Mouse (Mus musculus) left cerebral cortex, postnatal 4 days (tissue): ENCODE measurements around the gene Fos. TPM values are rescaled to one million over a fixed set of nuclear protein-coding genes. Genes with fewer than 3 reads are reported as not detected.

ENCODE experiments used
- DNase-seq: peaks from one replicate; pipeline ENCODE4 v3.0.0-alpha.2; 2022
- intact Hi-C: fragments of 180-260 bp; cut with DNase I; formaldehyde crosslinking; loops from one replicate; pipeline ENCODE4 v1.15.1; 2025
- total RNA-seq, 2 experiments: library from RNA; stranded (reverse); gene quantifications; 2 replicates each; pipeline ENCODE4 v1.2.3; 2021

Gene Fos
- total RNA-seq, 2 experiments from 2014 or later = 6.3 to 8.1 TPM

- intact Hi-C loops = no loop called here
- no peak for DNase-seq
Observed at GRCm38 (mm10) chr12:85461913-85462663, 11.6 kb upstream of the Fos start.

GRCm38 (mm10) chr12:85462802-85463201, 10.9 kb upstream of the Fos start:
- DNase-seq = no peak
- intact Hi-C loops = no loop called here

- intact Hi-C loops = no loop called here
Observed at GRCm38 (mm10) chr12:85464431-85464830, 9.3 kb upstream of the Fos start.

GRCm38 (mm10) chr12:85464902-85465301, 8.8 kb upstream of the Fos start:
- no peak for DNase-seq
- intact Hi-C loops = no loop called here

More at GRCm38 (mm10) chr12:85464431-85464830, 9.3 kb upstream of the Fos start:
- no peak for DNase-seq

- intact Hi-C loops = no loop called here
- DNase-seq = no peak
Observed at GRCm38 (mm10) chr12:85467854-85468253, 5.8 kb upstream of the Fos start.

- no peak for DNase-seq
- intact Hi-C loops = no loop called here
Observed at GRCm38 (mm10) chr12:85468666-85469065, 5.0 kb upstream of the Fos start.

- intact Hi-C loops = no loop called here
- DNase-seq = peak; percentile 48
Observed at GRCm38 (mm10) chr12:85471920-85472655, 1.6 kb upstream of the Fos start.

GRCm38 (mm10) chr12:85472656-85473410, 857 bp upstream of the Fos start:
- DNase-seq = no peak
- intact Hi-C loops = no loop called here

GRCm38 (mm10) chr12:85474298-85475231, 875 bp downstream of the Fos start:
- peak; percentile 35 for DNase-seq
- intact Hi-C loops = no loop called here

GRCm38 (mm10) chr12:85475232-85475919, 1.7 kb downstream of the Fos start:
- intact Hi-C loops = no loop called here
- DNase-seq = no peak

GRCm38 (mm10) chr12:85475920-85476828, 2.5 kb downstream of the Fos start:
- intact Hi-C loops = no loop called here

GRCm38 (mm10) chr12:85477219-85477618, 3.5 kb downstream of the Fos start:
- intact Hi-C loops = no loop called here
- no peak for DNase-seq

More at GRCm38 (mm10) chr12:85475920-85476828, 2.5 kb downstream of the Fos start:
- DNase-seq = no peak

- intact Hi-C loops = no loop called here
- no peak for DNase-seq
Observed at GRCm38 (mm10) chr12:85477804-85478203, 4.1 kb downstream of the Fos start.

GRCm38 (mm10) chr12:85478696-85479095, 5.0 kb downstream of the Fos start:
- no peak for DNase-seq
- intact Hi-C loops = no loop called here

- intact Hi-C loops = no loop called here
Observed at GRCm38 (mm10) chr12:85479190-85479589, 5.5 kb downstream of the Fos start.

GRCm38 (mm10) chr12:85483155-85483554, 9.5 kb downstream of the Fos start:
- intact Hi-C loops = no loop called here
- no peak for DNase-seq

More at GRCm38 (mm10) chr12:85479190-85479589, 5.5 kb downstream of the Fos start:
- no peak for DNase-seq

- intact Hi-C loops = no loop called here
- DNase-seq = no peak
Observed at GRCm38 (mm10) chr12:85484655-85485054, 11.0 kb downstream of the Fos start.
